Mouse (Mus musculus): ENCODE measurements around the gene Sprr2a3.
"Not testable (repeated sequence)": the region's sequence is repeated elsewhere in the genome, so short reads cannot be mapped to it uniquely, and the experiment has no call there.

Gene Sprr2a3

GRCm38 (mm10) chr3:92285101-92285500, at the start of gene Sprr2a3:
Gene Sprr2a3 (plus strand): TSS chr3:92285417.
- DNase-seq (ENCODE audit: low spot score), result not testable (repeated sequence)

- DNase-seq (ENCODE audit: low spot score), result not testable (repeated sequence)
Observed at GRCm38 (mm10) chr3:92236463-92237189, 48.6 kb upstream of the Sprr2a3 start.

- DNase-seq (ENCODE audit: low spot score), result not testable (repeated sequence)
Observed at GRCm38 (mm10) chr3:92238736-92239135, 46.5 kb upstream of the Sprr2a3 start.

GRCm38 (mm10) chr3:92239197-92239596, 46.0 kb upstream of the Sprr2a3 start:
- not testable (repeated sequence) for DNase-seq (ENCODE audit: low spot score)

- DNase-seq (ENCODE audit: low spot score), result not testable (repeated sequence)
Observed at GRCm38 (mm10) chr3:92244833-92245232, 40.4 kb upstream of the Sprr2a3 start.

- not testable (repeated sequence) for DNase-seq (ENCODE audit: low spot score)
Observed at GRCm38 (mm10) chr3:92246245-92246644, 39.0 kb upstream of the Sprr2a3 start.

GRCm38 (mm10) chr3:92248494-92248893, 36.7 kb upstream of the Sprr2a3 start:
- DNase-seq (ENCODE audit: low spot score), result not testable (repeated sequence)

GRCm38 (mm10) chr3:92250450-92250849, 34.8 kb upstream of the Sprr2a3 start:
- not testable (repeated sequence) for DNase-seq (ENCODE audit: low spot score)

GRCm38 (mm10) chr3:92253860-92254259, 31.4 kb upstream of the Sprr2a3 start:
- not testable (repeated sequence) for DNase-seq (ENCODE audit: low spot score)

GRCm38 (mm10) chr3:92258526-92258925, 26.7 kb upstream of the Sprr2a3 start:
- not testable (repeated sequence) for DNase-seq (ENCODE audit: low spot score)

- not testable (repeated sequence) for DNase-seq (ENCODE audit: low spot score)
Observed at GRCm38 (mm10) chr3:92263462-92263861, 21.8 kb upstream of the Sprr2a3 start.

- DNase-seq (ENCODE audit: low spot score), result not testable (repeated sequence)
Observed at GRCm38 (mm10) chr3:92271414-92271985, 13.7 kb upstream of the Sprr2a3 start.

- DNase-seq (ENCODE audit: low spot score), result not testable (repeated sequence)
Observed at GRCm38 (mm10) chr3:92273504-92273903, 11.7 kb upstream of the Sprr2a3 start.

- not testable (repeated sequence) for DNase-seq (ENCODE audit: low spot score)
Observed at GRCm38 (mm10) chr3:92274018-92274417, 11.2 kb upstream of the Sprr2a3 start.

GRCm38 (mm10) chr3:92279663-92280062, 5.6 kb upstream of the Sprr2a3 start:
- DNase-seq (ENCODE audit: low spot score), result not testable (repeated sequence)

- not testable (repeated sequence) for DNase-seq (ENCODE audit: low spot score)
Observed at GRCm38 (mm10) chr3:92280963-92281606, 4.1 kb upstream of the Sprr2a3 start.

- DNase-seq (ENCODE audit: low spot score), result not testable (repeated sequence)
Observed at GRCm38 (mm10) chr3:92288489-92288888, 3.3 kb downstream of the Sprr2a3 start.

GRCm38 (mm10) chr3:92307406-92307805, 22.2 kb downstream of the Sprr2a3 start:
- DNase-seq (ENCODE audit: low spot score), result no peak

- no peak for DNase-seq (ENCODE audit: low spot score)
Observed at GRCm38 (mm10) chr3:92316320-92316719, 31.1 kb downstream of the Sprr2a3 start, which contains the start of gene Sprr2b. Gene Sprr2b (plus strand): TSS chr3:92316620.

- DNase-seq (ENCODE audit: low spot score), result no peak
Observed at GRCm38 (mm10) chr3:92317384-92317783, 32.2 kb downstream of the Sprr2a3 start.

GRCm38 (mm10) chr3:92336278-92336677, 51.1 kb downstream of the Sprr2a3 start:
- no peak for DNase-seq (ENCODE audit: low spot score)

GRCm38 (mm10) chr3:92338840-92339239, 53.6 kb downstream of the Sprr2a3 start, which contains the start of gene Sprr2d:
Gene Sprr2d (plus strand): TSS chr3:92339140.
- DNase-seq (ENCODE audit: low spot score), result no peak

All from ovary, postnatal 36 days (tissue).